Mouse (Mus musculus) CH12.LX (cell line): ENCODE measurements around the gene Ankrd33.

Experiments used
- CTCF ChIP-seq, 2 experiments: IDR thresholded peaks in 1 of 2; conservative IDR thresholded peaks in 1 of 2; 2 replicates each; pipeline ENCODE4 v1.5.1; 2011 to 2012; ENCODE audit warnings: low read depth in 2 of 2, low read length in 2 of 2, improper control_type of control experiment in 1 of 2, inconsistent platforms in 1 of 2, mild to moderate bottlenecking in 1 of 2, moderate library complexity in 1 of 2
- MAFK ChIP-seq: IDR thresholded peaks from 2 replicates; pipeline ENCODE4 v1.6.1; 2011; ENCODE audit warnings: low read length, improper control_type of control experiment; ENCODE audit not compliant: insufficient replicate concordance
- TCF12 ChIP-seq: IDR thresholded peaks from 2 replicates; pipeline ENCODE4 v1.6.1; 2014; ENCODE audit warnings: low read depth, mild to moderate bottlenecking, inconsistent platforms, low read length, improper control_type of control experiment
- ZMIZ1 ChIP-seq: IDR thresholded peaks from 2 replicates; pipeline ENCODE4 v1.6.1; 2012; ENCODE audit warnings: low read depth, mild to moderate bottlenecking, inconsistent platforms, low read length, improper control_type of control experiment

DNA sequence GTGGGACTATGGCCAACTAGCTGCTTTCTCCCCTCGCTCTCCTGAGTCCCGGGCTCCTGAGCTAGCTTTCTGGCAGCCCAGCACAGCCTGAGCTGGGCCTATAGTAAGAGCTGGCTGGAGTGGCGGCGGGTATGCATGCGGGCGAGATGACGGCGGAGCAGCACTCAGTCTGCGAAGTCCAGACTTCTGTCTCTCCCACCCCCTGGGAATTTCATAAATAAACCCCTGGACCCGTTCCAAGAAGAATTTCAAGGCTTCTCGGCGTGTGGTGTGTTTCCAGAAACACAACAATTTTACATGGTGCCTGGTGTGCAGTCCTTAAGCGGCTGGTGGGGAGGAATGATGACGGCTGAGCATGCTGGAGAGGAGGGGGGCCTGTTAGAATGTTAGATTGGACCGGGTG lies 47.5 kb downstream of the Ankrd33 start:
- TF ChIP-seq CTCF (conservative IDR thresholded peaks at IDR 0.05 in 1 of 2, IDR thresholded peaks at IDR 0.05 in 1 of 2; ENCODE audit: low read depth in 2 of 2, low read length in 2 of 2) (no peak), MAFK (no peak), ZMIZ1 (no peak), TCF12 (no peak)
